ENCODE assay signal across 11 mouse cellular contexts in the genomic region with DNA sequence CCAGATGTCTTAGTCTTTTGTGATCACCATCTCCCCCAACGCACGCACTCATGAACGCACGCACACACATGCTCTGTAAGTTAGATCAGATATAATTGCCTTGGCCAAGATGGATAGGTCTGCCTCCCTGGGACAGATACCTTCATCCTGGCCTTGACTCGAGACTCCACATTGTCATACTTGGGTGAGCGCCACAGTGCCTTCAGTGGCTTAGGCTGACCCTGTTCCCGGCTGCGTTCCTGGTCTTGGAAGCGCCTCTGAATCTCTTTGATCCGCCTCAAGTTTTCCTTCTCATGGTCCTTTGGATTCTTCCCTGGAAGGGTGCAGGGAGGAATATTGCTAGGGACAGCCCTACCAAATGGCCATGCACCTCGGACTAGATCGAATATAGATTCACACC. TPM values are rescaled to one million over a fixed set of nuclear protein-coding genes. Genes with fewer than 3 reads are reported as not detected.
DNase-seq lines count a peak whose midpoint lies in the region; ATAC-seq and TF ChIP-seq lines count a peak whose summit lies in the region.
"Had no signal": no experiment of that assay in that cellular context is flagged by ENCODE, and none has a peak within 500 bp of the region (broad histone marks: within the 10 kb centered on the region; RNA-seq: fewer than 3 reads in every experiment).

No protein-coding gene starts in this region.

- intact Hi-C loops in left cerebral cortex, postnatal 25 days (cut with DNase I) = no loop called here

- no peak for TF ChIP-seq CTCF in lung, embryonic 14.5 days (IDR thresholded peaks at IDR 0.05; ENCODE audit: low read depth)

- 71% methylated on average over 12 of the region's 12 CpGs for whole genome bisulfite sequencing in lung, embryonic 14.5 days
- 75% methylated on average over 12 of the region's 12 CpGs for WGBS in forebrain, embryonic 14.5 days
- WGBS in midbrain, embryonic 13.5 days = 76% methylated on average over 12 of the region's 12 CpGs

- peaks cover 21% of the 10 kb centered on the region for H3K36me3 ChIP-seq in lung, embryonic 14.5 days (ENCODE audit: insufficient read depth)
- H3K36me3 ChIP-seq in forebrain, embryonic 14.5 days (ENCODE audit: control insufficient read depth, insufficient read depth, low read length) = peaks cover 19% of the 10 kb centered on the region
- peaks cover 21% of the 10 kb centered on the region for H3K36me3 ChIP-seq in midbrain, embryonic 13.5 days

- peak overlapping the region; percentile 80; the same call in 1 of the 2 replicates for H3K4me3 ChIP-seq in lung, embryonic 14.5 days (ENCODE audit: low read depth, low read length)
- peak overlapping the region; percentile 59; the same call in 1 of the 2 replicates for H3K4me3 ChIP-seq in forebrain, embryonic 14.5 days (ENCODE audit: low read depth, low read length)
- H3K4me3 ChIP-seq in midbrain, embryonic 13.5 days (replicated peaks) = peak overlapping the region; percentile 75

- no peaks in the 10 kb centered on the region for H3K27me3 ChIP-seq in lung, embryonic 14.5 days (ENCODE audit: insufficient read depth, low read length)
- H3K27me3 ChIP-seq in forebrain, embryonic 14.5 days (replicated peaks; ENCODE audit: control insufficient read depth, insufficient read depth, low read length) = no peaks in the 10 kb centered on the region
- H3K27me3 ChIP-seq in midbrain, embryonic 13.5 days = no peaks in the 10 kb centered on the region

- no peaks in the 10 kb centered on the region for H3K9me3 ChIP-seq in lung, embryonic 14.5 days (ENCODE audit: low read depth, low read length)
- no peaks in the 10 kb centered on the region for H3K9me3 ChIP-seq in forebrain, embryonic 14.5 days (replicated peaks; ENCODE audit: control insufficient read depth, low read length)
- no peaks in the 10 kb centered on the region for H3K9me3 ChIP-seq in midbrain, embryonic 13.5 days

- no peak overlapping the region for H3K9ac ChIP-seq in lung, embryonic 14.5 days
- peak overlapping the region; percentile 73; the same call in 1 of the 2 replicates for H3K9ac ChIP-seq in forebrain, embryonic 14.5 days (ENCODE audit: low read length)
- H3K9ac ChIP-seq in midbrain, embryonic 13.5 days (replicated peaks) = peak overlapping the region; percentile 74; the same call in 1 of the 2 replicates

- ATAC-seq in lung, embryonic 14.5 days (ENCODE audit: insufficient read depth) = no peak
- ATAC-seq in forebrain, embryonic 14.5 days = no peak
- ATAC-seq in midbrain, embryonic 13.5 days = no peak

- H3K4me2 ChIP-seq in lung, embryonic 14.5 days = peak overlapping the region; percentile 96
- H3K4me2 ChIP-seq in forebrain, embryonic 14.5 days (ENCODE audit: low read length) = peak overlapping the region; percentile 89
- H3K4me2 ChIP-seq in midbrain, embryonic 13.5 days (replicated peaks) = peak overlapping the region; percentile 98

- peaks cover 4% of the 10 kb centered on the region; the same call in 1 of the 2 replicates for H3K4me1 ChIP-seq in lung, embryonic 14.5 days (ENCODE audit: insufficient read depth)
- H3K4me1 ChIP-seq in forebrain, embryonic 14.5 days (ENCODE audit: control insufficient read depth, insufficient read depth, low read length) = peaks cover 13% of the 10 kb centered on the region
- peaks cover 34% of the 10 kb centered on the region for H3K4me1 ChIP-seq in midbrain, embryonic 13.5 days (replicated peaks)

- DNase-seq in cerebellum, postnatal 10 days = peak; percentile 48 to 53
- DNase-seq in cerebellum, adult 11 months = no peak
- no peak for DNase-seq in lung, embryonic 14.5 days
- no peak for DNase-seq in lung, postnatal 25 days (ENCODE audit: low spot score)
- DNase-seq in forebrain, embryonic 14.5 days (ENCODE audit: low spot score) = no peak
- DNase-seq in adrenal gland, adult (ENCODE audit: inconsistent age in 2 of 2, low spot score in 1 of 2) = no peak
- DNase-seq in left cerebral cortex, postnatal 25 days (ENCODE audit: low spot score in 2 of 2) = no peak
- DNase-seq: kidney, adult 11 months; left cerebral cortex, postnatal 4 days had no signal

- no peak overlapping the region for H3K27ac ChIP-seq in lung, embryonic 14.5 days (ENCODE audit: low read depth)
- no peak overlapping the region for H3K27ac ChIP-seq in forebrain, embryonic 14.5 days (ENCODE audit: low read depth, low read length)
- no peak overlapping the region for H3K27ac ChIP-seq in midbrain, embryonic 13.5 days

RNA-seq across cellular contexts. Expression of a gene that starts 1.0 kb away (rescaled TPM):
- polyA plus RNA-seq in lung, embryonic 14.5 days (2014; fragmentation: Nextera tagmentation; extraction: Ambion mirVana) = 0.15 TPM in 1 of 2 replicates, not detected in the other
- polyA plus RNA-seq in forebrain, embryonic 14.5 days (2014; fragmentation: Nextera tagmentation; extraction: Ambion mirVana) = 0.20 and 0.34 TPM in 2 replicates
- 0.13 and 0.31 TPM in 2 replicates for polyA plus RNA-seq in midbrain, embryonic 13.5 days (2015; fragmentation: Nextera tagmentation; extraction: Ambion mirVana)
- total RNA-seq in left cerebral cortex, postnatal 25 days (2021) = under 1 TPM; 0.53 to 0.60 TPM
- total RNA-seq: left cerebral cortex, postnatal 4 days; neutrophil, adult 5-6 weeks had no signal

RNA-seq across cellular contexts. Expression of a gene that starts 1.6 kb away (rescaled TPM):
- polyA plus RNA-seq in lung, embryonic 14.5 days (2014; fragmentation: Nextera tagmentation; extraction: Ambion mirVana) = 28.7 and 29.7 TPM in 2 replicates
- polyA plus RNA-seq in forebrain, embryonic 14.5 days (2014; fragmentation: Nextera tagmentation; extraction: Ambion mirVana) = 18.9 and 19.0 TPM in 2 replicates
- polyA plus RNA-seq in midbrain, embryonic 13.5 days (2015; fragmentation: Nextera tagmentation; extraction: Ambion mirVana) = 14.4 and 15.9 TPM in 2 replicates
- total RNA-seq in left cerebral cortex, postnatal 25 days (2021) = 1 to 10 TPM; 8.7 to 9.8 TPM

RNA-seq across cellular contexts. Expression of a gene that starts 5.5 kb away (rescaled TPM):
- 13.4 and 13.6 TPM in 2 replicates for polyA plus RNA-seq in lung, embryonic 14.5 days (2014; fragmentation: Nextera tagmentation; extraction: Ambion mirVana)
- polyA plus RNA-seq in forebrain, embryonic 14.5 days (2014; fragmentation: Nextera tagmentation; extraction: Ambion mirVana) = 48.1 and 54.6 TPM in 2 replicates
- polyA plus RNA-seq in midbrain, embryonic 13.5 days (2015; fragmentation: Nextera tagmentation; extraction: Ambion mirVana) = 42.5 and 43.6 TPM in 2 replicates
- total RNA-seq in left cerebral cortex, postnatal 25 days (2021) = 10 to 100 TPM; 41.2 to 46.6 TPM

RNA-seq across cellular contexts. Expression of a gene that starts 5.5 kb away (rescaled TPM):
- 62.2 and 68.6 TPM in 2 replicates for polyA plus RNA-seq in lung, embryonic 14.5 days (2014; fragmentation: Nextera tagmentation; extraction: Ambion mirVana)
- 79.7 and 89.5 TPM in 2 replicates for polyA plus RNA-seq in forebrain, embryonic 14.5 days (2014; fragmentation: Nextera tagmentation; extraction: Ambion mirVana)
- 94.7 and 101 TPM in 2 replicates for polyA plus RNA-seq in midbrain, embryonic 13.5 days (2015; fragmentation: Nextera tagmentation; extraction: Ambion mirVana)
- total RNA-seq in left cerebral cortex, postnatal 25 days (2021) = 10 to 100 TPM; 44.5 to 51.9 TPM

RNA-seq across cellular contexts. Expression of a gene that starts 20.4 kb away (rescaled TPM):
- 0.70 and 1.1 TPM in 2 replicates for polyA plus RNA-seq in lung, embryonic 14.5 days (2014; fragmentation: Nextera tagmentation; extraction: Ambion mirVana)
- 6.0 and 8.4 TPM in 2 replicates for polyA plus RNA-seq in forebrain, embryonic 14.5 days (2014; fragmentation: Nextera tagmentation; extraction: Ambion mirVana)
- 11.0 and 12.5 TPM in 2 replicates for polyA plus RNA-seq in midbrain, embryonic 13.5 days (2015; fragmentation: Nextera tagmentation; extraction: Ambion mirVana)
- total RNA-seq in left cerebral cortex, postnatal 25 days (2021) = 10 to 100 TPM; 58.0 to 61.9 TPM

Comparison
In these comparisons a context has a peak if more than half of its experiments do, and no peak if none do; other contexts are left out.
1. DNase-seq: peak in cerebellum, postnatal 10 days (2 of 2); none in cerebellum, adult 11 months (single experiment), lung, embryonic 14.5 days (single experiment), lung, postnatal 25 days (single experiment), forebrain, embryonic 14.5 days (single experiment), adrenal gland, adult (0 of 2) and left cerebral cortex, postnatal 25 days (0 of 2).
2. Peak in every context shown above with its lines, with median percentiles within 50 percentile points of each other: H3K4me2 ChIP-seq and H3K4me3 ChIP-seq.